Mouse (Mus musculus): ENCODE measurements around the gene Prlr.

The Prlr gene

DNA sequence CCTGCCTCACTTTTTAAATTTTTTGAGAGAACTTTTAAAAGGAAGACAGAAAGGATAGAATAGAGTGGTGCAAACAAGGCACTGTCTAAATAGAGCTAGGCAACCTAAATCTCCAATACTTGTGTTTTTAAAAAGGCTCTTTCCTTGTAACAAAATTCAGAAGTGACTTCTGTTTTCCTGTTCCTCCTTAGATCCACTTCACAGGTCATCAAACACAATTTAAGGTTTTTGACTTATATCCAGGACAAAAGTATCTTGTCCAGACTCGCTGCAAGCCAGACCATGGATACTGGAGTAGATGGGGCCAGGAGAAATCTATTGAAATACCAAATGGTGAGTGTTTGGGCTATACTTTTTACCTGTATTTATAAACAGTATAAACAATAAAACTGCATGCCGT is 148.0 kb downstream of the Prlr start, which contains the start of gene Gm21973:
Gene Gm21973 (plus strand): TSS at position 301 of the 400 bp plus-strand sequence.
- DNase-seq (ENCODE audit: low spot score), result no peak

DNA sequence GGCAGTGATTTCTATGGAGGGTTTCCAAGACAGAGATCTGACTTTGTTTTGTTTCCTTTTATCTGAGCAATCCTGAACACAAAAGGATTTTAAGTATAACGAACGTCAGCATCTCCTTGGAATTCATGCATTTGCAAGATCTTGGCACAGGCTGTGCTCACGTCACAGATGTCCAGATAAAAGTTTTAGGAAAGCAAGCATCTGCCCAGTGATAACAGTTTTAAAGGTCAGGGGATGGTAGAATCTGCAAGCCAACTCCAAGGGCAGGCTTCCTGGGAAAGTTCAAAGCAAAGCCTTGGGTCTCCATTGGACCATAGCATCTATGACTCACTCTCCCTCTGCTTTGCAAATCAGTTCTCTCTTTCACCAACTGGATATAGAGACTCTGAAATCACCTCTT is 153.6 kb downstream of the Prlr start:
- no peak for DNase-seq (ENCODE audit: low spot score)

DNA sequence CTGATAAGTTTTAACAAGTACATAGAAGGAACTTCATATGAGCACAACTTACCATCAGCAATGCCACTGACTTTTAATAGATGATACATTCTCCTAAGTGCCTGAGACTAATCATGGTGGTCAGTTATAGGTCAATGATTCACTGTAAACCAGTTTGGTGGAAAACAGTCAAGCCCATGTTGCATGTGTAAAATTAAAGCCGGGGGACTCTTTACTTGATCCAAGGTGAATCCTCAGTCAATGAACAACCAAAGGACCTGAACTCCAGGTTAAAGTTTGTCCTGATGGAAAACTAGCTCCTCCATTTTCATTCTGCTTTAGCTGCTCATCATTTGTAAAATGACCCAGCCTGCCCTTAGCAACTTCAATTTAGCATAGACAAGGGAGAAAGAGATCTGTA is 155.5 kb downstream of the Prlr start:
- no peak for DNase-seq (ENCODE audit: low spot score)

DNA sequence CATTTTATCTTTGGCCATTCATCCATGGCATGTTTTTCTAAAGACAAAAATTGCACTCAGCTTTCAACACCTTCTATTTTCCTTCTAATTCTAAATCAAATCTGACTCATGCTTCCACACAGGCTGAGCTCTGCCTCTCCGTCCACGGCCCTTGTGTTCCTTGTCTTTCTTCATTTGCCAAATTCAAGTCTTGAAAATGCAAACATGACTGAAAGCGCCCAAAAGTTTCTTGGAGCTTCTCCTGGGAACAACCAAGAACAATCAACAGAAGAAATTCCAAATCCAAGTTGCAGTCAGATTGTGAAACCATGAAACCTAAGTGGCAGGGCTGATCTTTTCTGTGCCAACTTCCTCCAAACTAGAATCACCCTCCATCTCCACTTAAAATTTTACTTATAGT is 161.6 kb downstream of the Prlr start:
- no peak for DNase-seq (ENCODE audit: low spot score)

DNA sequence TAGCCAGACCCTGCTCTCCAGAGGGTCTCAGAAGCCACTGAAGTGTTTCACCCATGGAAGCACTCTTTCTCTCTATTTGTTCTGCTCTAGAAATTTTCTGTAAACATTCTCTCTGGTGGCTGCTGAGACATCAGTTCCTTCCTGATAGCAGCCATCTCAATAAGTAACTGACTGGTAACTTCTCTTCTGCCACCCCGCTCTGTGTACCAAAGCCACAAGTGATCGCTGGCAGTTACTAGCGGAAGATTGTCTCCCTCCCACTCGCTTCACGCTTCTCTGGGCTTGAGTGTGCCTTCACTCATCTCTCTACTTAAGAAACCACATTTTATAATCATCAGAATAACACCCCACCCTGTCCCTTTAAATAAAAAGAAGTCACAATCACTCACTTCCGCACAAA is 170.0 kb downstream of the Prlr start:
- DNase-seq (ENCODE audit: low spot score), result no peak

DNA sequence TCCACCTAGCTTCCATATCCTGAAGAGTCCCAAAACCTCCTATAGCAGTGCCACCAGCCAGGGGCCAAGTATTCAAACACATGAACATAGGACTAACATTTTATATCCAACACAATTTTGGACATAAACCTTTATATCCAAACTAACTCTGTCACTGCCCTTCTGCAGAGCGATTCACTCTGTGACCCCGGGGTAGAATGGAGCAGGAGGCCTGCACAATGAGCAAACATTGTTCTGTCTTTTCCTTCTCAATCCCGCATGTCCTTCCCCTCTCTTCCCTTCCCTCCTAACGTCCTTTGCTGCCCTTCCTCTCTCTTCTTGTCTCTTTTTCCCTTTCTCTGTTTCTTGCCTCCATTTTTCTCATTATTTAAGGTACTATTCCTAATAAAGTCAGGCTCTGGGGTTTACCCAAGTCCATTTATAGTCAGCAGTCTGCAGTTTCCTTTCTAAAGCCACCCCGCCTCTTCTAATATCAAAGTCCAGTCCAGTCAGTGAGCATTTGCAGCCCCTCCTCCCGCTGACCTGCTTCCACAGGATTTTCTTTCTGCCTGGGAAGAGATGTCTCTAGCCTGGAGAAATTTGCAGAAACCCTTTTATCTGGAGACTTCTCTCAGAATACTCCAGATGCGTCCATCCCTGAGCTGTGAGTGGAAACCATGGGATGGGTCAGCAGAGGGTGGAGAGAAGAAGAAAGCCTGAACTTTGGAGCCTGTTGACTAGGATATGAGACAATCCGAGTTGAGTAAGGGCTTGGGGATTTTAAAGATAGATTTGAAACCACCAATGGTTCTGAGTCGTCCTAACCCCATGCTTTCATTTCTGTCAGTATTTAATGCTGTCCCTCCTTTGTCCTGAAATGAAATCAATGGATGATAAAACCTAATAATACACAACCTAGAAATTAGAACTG is 181.3 kb downstream of the Prlr start, which contains the start of gene Agxt2:
Gene Agxt2 (plus strand): TSS at position 494 of the 910 bp plus-strand sequence.
- DNase-seq (ENCODE audit: low spot score), result no peak

DNA sequence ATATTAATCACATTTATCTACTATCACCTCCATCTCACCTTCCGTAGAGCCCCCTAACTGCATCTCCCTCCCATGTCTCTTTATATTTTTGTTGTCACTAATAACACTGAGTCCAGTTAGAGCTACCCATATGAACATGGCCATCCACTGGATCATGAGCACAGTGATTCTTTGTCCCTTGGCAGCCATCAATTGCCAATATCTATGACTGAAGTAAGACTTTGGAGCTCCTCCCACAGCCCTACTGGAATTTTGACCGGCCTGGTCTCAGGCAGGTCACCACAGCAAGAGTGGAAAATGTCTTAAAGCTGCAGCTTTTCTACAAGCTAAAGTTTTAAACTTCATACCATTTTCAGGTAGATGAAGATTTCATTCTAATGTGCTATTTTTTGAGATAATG is 189.3 kb downstream of the Prlr start:
- DNase-seq (ENCODE audit: low spot score), result no peak

DNA sequence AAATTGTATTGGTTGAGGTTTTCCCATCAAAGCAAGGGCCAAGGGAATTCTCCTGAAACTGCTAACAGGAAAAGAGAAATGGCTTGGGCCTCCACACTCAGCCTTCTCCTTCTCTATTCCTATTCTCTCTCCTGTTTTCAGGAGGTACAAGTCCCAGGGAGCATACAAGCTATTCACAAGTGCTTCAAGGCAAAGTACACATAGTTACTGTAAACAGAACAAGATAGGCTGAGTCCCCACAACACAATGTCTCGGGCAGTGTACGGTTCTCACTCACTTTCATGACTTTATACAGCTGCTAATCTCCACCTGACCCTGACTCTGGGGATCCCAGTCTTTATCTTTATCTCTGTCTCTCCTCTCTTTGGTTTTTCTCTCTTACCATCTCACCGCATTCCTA is 198.4 kb downstream of the Prlr start:
- no peak for DNase-seq (ENCODE audit: low spot score)

DNA sequence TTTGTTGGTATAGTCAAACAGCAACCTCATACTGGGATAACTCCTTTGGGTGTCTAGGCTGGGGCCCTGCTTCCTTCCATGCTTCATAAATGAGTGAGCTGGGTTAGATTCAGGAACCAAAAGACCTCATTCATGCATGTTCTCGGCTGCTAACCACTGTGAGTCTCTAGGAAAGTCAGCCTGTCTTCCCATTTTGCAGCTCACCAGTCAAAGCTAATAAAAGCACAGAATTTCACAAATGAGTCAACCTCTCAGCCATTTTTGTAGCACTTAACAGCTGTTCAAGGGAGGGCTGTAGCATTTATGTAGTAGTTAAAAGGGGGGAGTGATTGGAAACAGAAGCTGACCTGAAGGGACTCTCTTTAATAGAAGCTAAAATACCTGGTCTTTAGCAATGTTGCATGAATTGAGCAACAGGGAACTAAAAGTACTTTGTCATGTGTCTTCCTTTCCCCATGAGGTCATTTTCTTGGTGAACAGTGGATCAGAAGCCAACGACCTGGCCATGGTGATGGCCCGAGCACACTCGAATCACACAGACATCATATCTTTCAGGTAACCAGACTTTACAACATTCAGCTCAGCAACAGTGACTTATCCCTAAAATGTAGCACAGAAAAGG is 201.4 kb downstream of the Prlr start:
- no peak for DNase-seq (ENCODE audit: low spot score)

DNA sequence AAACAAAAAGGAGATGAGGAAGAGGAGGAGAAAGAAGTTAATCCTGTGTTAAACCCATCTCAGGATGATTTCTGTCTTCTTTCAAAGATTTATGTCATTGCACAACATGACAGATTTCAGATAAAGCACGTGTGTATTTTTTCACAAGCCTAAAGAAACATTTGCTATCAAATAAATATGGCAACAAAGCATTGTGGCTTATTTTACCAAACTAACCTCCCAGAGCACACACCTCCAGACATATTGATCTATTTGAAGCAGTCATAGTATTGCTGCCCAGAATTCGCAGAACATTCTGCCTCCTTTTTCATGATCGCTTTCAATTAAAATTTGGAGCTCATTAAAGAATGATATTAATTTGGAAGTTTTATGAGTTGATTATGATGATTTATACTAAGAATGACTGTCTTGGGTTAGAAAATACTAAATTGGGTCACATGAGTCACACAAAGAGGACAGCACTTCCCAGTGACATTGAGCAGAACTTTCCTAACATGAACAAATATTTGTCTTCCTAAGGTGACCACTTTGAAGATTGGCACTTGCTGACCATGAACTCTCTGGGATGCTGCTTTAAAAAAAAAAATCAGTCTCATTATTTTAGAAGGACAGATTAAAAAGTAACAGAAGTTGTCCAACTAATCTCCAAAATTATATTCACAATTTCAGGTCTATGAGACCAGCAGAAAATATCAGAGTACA is 202.9 kb downstream of the Prlr start:
- no peak for DNase-seq (ENCODE audit: low spot score)

DNA sequence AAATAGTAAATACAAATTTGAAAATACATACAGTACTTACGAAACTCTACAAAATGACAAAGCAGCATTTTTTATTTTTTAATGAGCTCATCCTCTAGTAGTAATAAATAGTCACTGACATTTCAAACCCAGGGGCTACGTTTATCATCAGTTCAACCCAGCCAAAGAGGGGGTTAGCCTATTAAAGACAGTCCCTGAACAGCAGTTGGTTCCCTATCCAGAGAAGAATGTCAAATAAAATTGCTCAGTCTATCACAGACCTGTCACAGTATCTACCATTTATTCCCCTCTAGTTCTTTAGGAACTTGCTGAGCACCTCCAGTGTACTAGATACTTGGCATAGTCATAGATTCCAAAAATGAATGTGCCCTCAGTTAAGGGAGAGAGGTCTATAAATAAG is 210.2 kb downstream of the Prlr start:
- no peak for DNase-seq (ENCODE audit: low spot score)

Data from ovary, postnatal 10 days (tissue).